Mouse (Mus musculus) E14TG2a.4 (cell line): Measurements from ENCODE around the gene Xirp1.

Experiments used
- CTCF ChIP-seq: conservative IDR thresholded peaks from 2 replicates; pipeline ENCODE4 v1.5.1; 2014; ENCODE audit warnings: low read length
- NANOG ChIP-seq: IDR thresholded peaks from 2 replicates; pipeline ENCODE4 v1.6.1; 2014; ENCODE audit warnings: borderline replicate concordance, low read length, mixed read lengths

- TF ChIP-seq CTCF (no peak), NANOG (no peak)
Observed at GRCm38 (mm10) chr9:119977557-119978060, 45.8 kb downstream of the Xirp1 start.
